Mouse (Mus musculus) common myeloid progenitor, adult 5-6 weeks (primary cell): ENCODE results near the gene Pde4a. TPM values are rescaled to one million over a fixed set of nuclear protein-coding genes. Genes with fewer than 3 reads are reported as not detected.

Source experiments
- ATAC-seq: replicated peaks from 2 replicates; pipeline ENCODE4 v1.8.0; 2016; ENCODE audit warnings: low read depth, mild to moderate bottlenecking, moderate TSS enrichment, inconsistent platforms; ENCODE audit not compliant: poor library complexity, severe bottlenecking
- total RNA-seq: library from RNA; stranded (forward); fragments of 200-1000, 187-1606 nt; gene quantifications from 2 replicates; pipeline ENCODE4 v1.2.3, GENCODE M21; 2017

Pde4a gene
- total RNA-seq: 5.4 and 10.9 TPM in 2 replicates

DNA sequence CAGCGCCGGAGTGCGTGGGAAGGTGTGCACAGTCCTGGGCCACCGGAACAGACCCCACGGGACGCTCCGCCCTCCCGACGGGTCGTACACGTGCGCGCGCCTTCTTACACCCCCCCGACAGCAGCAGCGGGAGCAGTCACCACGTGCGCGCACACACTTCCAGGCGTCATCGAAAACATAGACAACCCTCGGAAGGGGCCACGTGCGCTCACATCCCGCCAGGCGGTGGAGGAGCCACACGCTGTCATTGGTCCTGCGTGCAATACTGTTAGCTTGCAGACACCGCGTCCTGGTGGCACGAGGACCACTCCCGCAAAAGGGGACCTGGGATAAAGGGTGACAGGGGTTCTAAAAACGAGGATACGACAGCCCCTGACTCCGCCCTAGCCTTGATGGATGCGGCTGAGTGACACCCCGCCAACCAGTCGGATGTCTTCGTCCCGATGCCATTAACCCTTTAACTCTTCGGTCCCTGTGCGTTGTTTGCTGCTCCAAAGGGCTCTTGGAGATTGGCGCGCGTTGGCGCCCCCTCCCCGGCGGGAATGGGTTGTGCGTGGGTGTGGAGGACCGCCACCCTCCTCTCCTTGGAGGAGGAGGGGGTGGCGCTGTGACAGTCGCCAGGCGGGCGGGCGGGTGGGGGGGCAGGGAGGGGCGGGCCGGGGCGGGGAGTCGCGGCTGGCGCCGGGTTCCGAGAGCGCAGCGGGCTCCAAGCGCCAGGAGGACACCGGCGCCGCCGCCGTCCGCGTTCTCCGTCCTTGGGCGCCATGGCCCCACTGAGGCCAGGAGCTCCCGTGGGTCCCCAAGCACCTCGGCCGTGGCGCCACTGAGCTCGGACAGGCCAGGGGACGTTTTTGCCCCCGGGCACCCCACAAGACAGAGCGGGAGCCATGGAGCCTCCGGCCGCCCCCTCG is at the start of gene Pde4a:
TSS of gene Pde4a (plus strand) at position 674 of the 911 bp plus-strand sequence.
- 0 out of 2 replicates have a peak, but pooled peaks have one; percentile 6 for ATAC-seq

DNA sequence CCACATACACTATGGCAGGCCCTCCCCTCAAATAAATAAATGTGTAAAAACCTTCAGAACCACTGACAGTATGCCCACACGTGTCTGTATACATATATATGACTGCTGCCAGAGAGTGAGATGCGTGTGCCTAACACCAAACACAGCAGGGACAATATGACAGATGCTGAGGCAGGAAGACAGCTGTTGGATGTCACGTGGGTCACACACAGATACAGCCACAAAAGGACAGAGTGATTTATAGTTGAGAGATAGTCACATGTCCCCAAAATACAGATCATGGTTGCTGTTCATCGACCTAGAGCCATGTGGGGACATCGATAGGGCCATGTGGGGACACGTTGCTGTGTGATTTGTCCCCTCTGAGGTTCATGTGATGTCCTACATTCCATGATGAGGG is 48.4 kb upstream of the Pde4a start:
- ATAC-seq: no peak

DNA sequence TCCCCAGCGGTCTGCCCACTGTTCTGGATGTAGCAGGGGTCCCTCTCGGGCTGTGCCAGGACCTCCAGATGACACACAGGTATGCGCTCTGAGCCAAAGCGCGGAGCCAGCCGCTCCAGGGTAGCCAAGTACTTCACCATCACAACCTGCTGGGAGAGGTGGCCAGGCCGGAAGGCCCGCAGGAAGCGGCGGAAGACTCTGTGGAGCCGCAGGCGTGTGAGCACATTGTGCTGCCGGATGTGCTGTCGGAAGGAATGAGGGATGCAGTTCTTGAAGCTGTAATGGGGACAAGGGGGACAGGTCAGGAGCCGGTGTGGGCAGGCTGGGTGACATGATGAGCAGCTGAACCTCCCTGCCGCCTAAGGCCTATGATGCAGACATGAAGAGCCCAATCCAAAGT is 44.0 kb upstream of the Pde4a start:
- no peak for ATAC-seq

DNA sequence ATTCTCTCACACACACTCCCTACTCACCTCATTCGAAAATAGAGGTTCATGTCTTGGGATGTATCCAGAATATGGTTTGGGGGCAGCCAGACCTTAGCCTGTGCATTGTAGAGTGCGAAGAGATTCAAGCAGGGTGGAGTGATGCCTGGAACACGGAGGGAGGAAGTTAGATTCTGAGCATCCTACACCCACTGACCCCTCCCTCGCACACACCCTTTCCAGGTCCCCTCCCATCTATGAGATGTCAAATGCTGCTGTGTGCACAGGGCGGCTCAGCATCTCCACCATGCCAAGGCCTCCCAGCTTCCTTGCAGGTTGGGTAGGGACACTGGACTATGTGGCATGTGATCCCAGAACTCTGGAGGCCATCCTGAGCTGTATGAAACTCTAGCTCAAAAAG is 40.7 kb upstream of the Pde4a start:
- ATAC-seq: no peak

DNA sequence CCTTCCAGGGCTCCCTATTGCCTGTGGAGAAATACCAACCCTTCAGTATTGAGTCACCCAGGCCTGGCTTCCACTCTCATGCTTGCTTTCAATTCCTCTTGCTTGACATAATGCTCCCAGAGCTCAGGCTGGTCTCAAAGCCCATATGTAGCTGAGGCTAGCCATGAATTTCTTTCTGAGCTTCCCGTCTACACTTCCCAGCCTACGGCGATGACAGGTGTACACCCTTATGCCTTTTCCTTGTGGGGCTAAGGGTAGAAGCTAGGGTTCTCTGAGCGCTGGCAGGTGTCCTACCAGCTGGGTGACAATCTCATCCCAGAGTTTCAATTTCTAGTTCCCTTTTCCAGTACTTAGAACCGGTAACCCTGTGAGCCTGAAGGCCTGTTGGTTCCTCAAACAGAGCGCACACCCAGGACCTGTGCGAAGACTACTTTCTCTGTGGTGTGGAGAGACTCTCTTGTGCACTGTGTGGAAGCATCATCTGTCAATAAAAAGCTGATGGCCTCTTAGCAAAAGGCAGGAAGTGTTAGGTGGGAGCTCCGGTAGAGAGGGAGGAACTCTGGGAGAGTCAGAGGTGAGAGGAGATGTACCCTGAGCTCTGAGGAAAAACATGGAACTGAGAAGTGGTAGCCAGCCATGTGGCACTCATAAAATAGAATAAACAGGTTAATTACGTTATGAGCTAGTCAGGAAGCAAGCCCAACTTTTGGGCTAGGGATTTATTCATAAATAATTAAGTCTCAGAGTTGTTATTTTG is 39.8 kb upstream of the Pde4a start:
- ATAC-seq: peak; percentile 62

DNA sequence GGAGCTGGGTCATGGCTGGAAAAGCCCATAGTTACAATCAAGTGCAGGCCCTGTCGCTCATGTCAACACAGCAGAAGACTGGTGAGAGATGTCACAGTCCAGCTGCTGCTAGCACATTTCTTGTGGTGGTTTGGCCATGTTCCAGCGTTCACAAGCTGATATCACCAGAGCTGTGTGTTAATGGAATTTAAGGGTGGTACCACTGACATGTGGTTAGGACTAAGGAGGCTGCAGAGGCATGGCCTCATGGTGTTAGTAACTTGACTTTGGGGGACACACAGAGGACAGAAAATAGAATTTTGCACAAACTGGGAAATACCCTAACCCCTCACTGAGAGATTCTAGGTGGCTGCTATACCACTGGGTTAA is 39.3 kb upstream of the Pde4a start:
- peak; percentile 50 for ATAC-seq

DNA sequence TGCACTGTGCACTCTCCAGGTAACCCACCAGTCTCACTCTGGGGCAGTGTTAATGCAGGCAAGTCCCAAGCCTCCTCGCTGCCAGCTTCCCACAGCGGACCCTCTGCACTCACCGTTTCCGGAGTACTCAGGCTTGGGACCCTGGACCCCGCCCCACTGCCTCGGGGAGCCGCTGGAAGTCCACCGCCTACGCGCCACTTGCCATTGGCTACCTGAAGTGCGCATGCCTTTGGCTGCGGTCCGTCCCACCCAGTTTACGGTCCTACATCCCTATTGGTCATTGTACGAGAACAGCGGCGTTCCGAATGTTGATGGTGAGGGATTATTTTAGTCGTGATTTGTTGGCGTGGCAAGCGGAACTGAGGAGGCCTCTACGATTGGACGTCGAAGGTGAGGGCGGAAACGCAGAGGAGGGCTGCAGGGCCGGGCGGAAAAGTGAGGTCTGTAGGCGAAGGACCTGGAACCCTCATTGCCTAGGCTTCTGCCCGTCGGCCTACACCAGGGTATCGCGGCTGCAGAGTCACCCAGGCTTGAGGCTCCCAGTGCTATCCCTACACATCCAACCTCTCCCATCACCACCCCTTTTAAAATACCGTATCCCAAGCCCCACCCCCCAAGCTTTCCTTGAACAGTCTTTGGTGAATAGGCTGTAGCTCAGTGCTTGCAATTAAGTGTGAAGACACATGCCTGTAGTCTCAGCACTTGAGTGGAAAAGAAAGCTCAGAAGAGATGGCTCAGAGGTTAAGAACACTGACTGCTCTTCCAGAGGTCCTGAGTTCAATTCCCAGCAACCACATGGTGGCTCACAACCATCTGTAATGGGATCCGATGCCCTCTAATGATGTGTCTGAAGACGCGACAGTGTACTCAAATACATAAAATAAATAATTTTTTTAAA is 34.2 kb upstream of the Pde4a start, which contains the start of gene Tyk2:
TSS of gene Tyk2 (minus strand) at position 185 of the 898 bp plus-strand sequence.
- peak; percentile 90 for ATAC-seq

DNA sequence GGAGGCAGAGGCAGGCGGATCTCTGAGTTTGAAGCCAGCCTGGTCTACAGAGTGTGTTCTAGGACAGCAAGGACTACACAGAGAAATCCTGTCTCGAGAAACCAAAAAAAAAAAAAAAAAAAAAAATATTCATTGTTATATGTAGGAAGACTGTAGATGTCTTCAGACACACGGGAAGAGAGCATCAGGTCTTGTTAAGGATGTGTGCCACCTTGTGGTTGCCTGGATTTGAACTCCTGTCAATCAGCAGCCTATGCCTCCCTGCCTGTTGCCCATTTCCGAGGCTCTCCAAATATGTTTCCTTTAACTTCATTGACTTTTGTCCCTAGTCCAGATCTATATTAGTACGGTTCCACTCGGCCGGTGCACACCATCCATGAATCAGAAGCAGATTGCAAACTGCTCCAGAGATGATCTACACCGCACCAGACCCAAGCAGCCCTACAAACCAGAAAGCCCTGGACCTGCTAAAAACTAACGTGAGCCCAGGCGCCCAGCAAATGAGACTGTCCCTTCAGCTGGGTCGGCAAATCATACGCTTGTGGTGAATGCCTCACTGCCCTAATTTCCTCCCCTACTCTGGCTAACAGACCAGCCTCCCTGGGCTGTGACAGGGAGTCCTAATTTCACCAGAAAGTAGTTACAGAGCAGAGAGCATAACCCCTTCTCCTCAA is 33.3 kb upstream of the Pde4a start:
- ATAC-seq: no peak

- no peak for ATAC-seq
These were observed 32.3 kb upstream of the Pde4a start for GRCm38 (mm10) chr9:21133064-21133707.

DNA sequence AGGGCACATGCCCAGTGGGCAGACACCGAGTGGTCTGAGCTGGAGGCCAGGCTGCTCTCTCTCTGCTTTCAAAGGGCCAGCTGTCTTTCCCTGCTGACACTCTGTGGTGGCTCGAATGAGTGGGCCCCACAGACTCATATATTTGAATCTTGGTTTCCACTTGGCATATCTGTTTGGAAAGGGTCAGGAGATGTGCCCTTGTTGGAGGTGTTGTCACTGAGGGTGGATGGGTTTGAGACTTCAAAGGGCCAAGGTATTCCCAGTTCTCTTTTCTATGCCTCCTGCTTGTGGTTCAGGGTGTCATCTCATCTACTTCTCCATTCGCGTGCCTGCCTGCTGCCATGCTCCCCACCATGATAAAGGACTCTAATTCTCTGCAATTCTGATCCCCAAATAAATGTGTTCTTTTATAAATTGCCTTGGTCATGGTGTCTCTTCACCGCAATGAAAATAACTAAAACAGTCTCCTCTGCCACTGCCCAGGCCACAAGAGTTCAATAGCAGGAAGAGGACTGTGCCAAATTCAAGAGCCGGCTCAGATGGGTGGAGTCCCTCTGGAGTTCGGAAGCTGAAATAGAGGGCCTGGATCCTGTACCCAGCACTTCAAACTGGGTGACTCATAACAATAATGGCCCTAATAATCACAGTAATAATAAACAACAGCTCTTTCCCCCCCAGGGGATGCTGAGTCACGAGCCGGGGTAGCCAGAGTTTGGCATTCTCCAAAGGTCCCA is 30.8 kb upstream of the Pde4a start:
- ATAC-seq: no peak

- no peak for ATAC-seq
These were observed 30.1 kb upstream of the Pde4a start for GRCm38 (mm10) chr9:21135329-21135890.

DNA sequence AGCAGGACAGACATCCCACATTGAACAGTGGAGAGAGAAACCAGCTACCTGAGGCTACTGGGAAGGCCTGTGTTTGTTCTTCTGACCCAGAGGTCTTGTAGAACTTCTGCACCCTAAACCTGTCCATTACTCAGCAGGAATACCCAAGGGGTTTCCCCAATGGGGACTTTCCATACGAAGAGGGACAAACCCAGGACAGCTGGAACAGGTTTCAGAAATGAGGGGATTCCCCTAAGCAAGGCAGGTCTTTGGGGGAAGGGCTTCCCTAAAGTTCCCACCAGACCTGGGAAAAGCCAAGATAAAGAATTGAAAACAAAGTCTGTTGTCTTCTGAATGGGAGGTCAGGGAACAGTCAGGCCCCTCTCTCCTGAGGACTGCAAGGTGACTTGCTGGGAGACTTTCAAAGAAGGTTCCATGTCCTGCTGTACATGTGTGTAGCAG is 29.6 kb upstream of the Pde4a start:
- no peak for ATAC-seq

DNA sequence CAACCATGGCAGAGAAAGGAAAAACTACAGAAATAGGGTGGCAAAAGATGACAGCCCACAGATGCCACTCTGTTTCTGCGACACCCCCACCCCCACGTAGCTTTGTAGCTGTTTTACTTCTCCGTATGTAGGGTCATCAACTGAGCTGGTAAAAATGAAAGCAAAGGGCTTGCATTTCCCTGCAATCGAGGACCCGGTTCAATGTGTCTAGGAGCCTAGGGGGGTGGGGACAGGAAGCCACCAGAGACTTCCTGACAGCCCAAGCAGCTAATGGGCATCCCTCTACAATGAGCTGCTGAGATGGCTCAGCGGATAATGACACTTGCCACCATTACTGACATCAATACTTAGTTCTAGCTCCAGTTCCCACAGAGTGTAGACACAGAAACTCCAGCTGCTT is 29.1 kb upstream of the Pde4a start:
- ATAC-seq: peak; percentile 20; the same call in 1 of the 2 replicates

GRCm38 (mm10) chr9:21137229-21137628 is 28.3 kb upstream of the Pde4a start:
- peak; percentile 45 for ATAC-seq

DNA sequence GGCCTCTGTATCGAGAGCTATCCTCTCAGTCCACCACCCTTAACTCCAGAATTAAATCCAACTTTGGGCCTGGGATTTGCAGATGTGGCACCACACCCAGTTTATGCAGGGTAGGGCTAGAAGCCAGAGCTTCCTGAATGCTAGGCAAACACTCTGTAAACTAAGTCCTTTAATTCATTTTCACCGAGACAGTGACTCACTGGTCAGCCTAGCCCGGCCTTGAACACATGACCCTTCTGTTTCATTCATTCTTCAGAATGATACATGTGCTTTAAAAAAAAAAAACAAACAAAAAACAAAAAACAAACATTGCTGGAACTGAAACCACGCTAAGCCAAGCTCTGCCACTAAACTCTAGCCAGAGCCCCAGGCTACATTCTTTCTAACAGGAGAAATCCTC is 27.1 kb upstream of the Pde4a start:
- no peak for ATAC-seq

DNA sequence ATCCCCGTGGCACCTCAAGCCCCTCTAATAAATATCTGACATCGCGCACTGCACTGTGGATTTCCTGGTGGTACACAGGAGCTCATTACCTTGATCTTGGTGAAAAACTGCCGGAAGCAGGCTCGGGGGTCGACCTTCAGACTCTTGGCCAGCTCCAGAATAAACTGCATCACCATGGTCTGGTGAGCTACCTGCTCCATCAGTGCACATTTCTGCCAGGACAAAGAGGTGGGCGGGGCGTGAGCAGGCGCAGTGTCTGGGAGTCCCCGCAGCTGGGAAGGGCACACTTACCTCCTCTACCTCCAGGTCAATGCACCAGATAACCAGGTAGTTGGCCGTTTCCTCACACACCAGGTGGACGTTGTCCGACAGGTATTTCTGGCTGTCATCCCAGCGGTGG is 23.6 kb upstream of the Pde4a start:
- ATAC-seq: no peak

DNA sequence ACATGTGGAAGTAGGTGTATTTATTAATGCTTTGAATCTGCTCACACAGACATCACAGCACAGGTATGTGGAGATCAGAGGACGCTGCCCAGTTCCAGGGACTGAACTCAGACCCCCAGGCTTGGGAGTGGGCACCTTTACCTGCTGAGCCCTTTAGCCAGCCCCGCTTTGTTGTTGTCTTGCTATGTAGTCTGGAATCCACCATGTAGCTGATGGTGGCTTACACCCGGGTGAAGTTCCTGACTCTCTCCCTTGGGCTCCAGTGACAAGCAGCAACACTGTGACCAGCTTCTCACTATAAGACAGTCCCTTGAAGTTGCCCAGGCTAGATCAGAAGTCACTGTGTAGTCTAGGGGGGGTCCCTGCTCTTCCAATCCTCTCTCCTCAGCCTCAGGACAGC is 21.2 kb upstream of the Pde4a start:
- no peak for ATAC-seq

DNA sequence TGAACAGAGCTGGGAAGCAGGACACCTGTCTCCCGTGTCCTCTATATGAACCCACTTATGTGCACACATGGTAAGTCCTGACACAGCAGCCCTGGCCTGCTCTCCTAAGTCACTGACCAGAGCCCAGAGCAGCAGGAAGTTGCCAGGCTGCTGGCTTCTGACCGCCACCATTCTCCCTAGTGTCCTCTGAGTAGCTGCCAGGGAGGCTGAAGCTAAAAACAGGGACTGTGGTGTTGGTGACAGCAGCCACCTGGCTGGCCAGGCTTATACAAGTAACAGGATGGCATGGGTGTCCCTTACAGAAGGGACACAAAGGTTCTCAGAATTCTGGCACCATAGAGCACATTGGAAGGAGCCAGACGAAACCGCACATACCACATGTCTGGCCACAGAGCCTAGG is 20.1 kb upstream of the Pde4a start:
- ATAC-seq: no peak
